Mouse (Mus musculus) ES-Bruce4 (cell line): ENCODE results near the gene 1500009C09Rik. TPM values are rescaled to one million over a fixed set of nuclear protein-coding genes. Genes with fewer than 3 reads are reported as not detected.

Experiments used
- H3K27ac ChIP-seq: 2 replicates; pipeline ENCODE4 v1.5.1; 2012; ENCODE audit warnings: low read length, inconsistent platforms; ENCODE audit not compliant: insufficient read depth
- H3K27me3 ChIP-seq: 2 replicates; pipeline ENCODE4 v1.6.1; 2012; ENCODE audit warnings: mild to moderate bottlenecking, low read length, inconsistent platforms; ENCODE audit not compliant: control insufficient read depth, poor library complexity, insufficient read depth, severe bottlenecking
- H3K36me3 ChIP-seq: 2 replicates; pipeline ENCODE4 v1.6.1; 2012; ENCODE audit warnings: inconsistent platforms, mild to moderate bottlenecking, low read length, moderate library complexity; ENCODE audit not compliant: control insufficient read depth, poor library complexity, insufficient read depth, severe bottlenecking
- H3K4me1 ChIP-seq: one replicate; pipeline ENCODE4 v1.8.1; 2011; ENCODE audit warnings: low read length; ENCODE audit not compliant: control insufficient read depth, insufficient read depth
- H3K4me3 ChIP-seq: 2 replicates; pipeline ENCODE4 v1.5.1; 2011; ENCODE audit warnings: low read depth, mild to moderate bottlenecking, low read length
- H3K9ac ChIP-seq: 2 replicates; pipeline ENCODE4 v1.6.1; 2012; ENCODE audit warnings: low read depth, mild to moderate bottlenecking, inconsistent platforms; ENCODE audit not compliant: poor library complexity, severe bottlenecking
- H3K9me3 ChIP-seq: replicated peaks from 2 replicates; pipeline ENCODE4 v1.6.1; 2012; ENCODE audit warnings: mild to moderate bottlenecking, low read length, inconsistent platforms; ENCODE audit not compliant: control insufficient read depth, poor library complexity, insufficient read depth, severe bottlenecking
- CTCF ChIP-seq: IDR thresholded peaks from one replicate; pipeline ENCODE4 v1.8.1; 2011; ENCODE audit warnings: low read depth, low read length
- EP300 ChIP-seq: IDR thresholded peaks from 2 replicates; pipeline ENCODE4 v1.6.1; 2011; ENCODE audit warnings: low read depth, low read length; ENCODE audit not compliant: insufficient read depth
- POLR2A ChIP-seq: IDR thresholded peaks from one replicate; pipeline ENCODE4 v1.8.1; 2011; ENCODE audit warnings: low read length; ENCODE audit not compliant: insufficient read depth
- polyA plus RNA-seq: library from polyadenylated mRNA; stranded (reverse); fragments of >200 nt; gene quantifications from 2 replicates; pipeline ENCODE4 v1.2.4, GENCODE M21; 2011; ENCODE audit warnings: low read depth; ENCODE audit not compliant: missing spikeins, insufficient read depth, insufficient read length

Gene 1500009C09Rik
- not detected in 2 replicates for polyA plus RNA-seq

GRCm38 (mm10) chr15:82252097-82252496 lies at the start of gene 1500009C09Rik:
Gene 1500009C09Rik (plus strand): TSS chr15:82252397.
- Histone ChIP-seq H3K27ac (peak within 1 kb of the TSS; percentile 33; the same call in 1 of the 2 replicates), H3K4me3 (no peak within 1 kb of the TSS), H3K9ac (no peak within 1 kb of the TSS), H3K27me3 (no peaks in the 10 kb centered on the region), H3K9me3 (no peaks in the 10 kb centered on the region), H3K36me3 (no peaks in the 10 kb centered on the region), H3K4me1 (peaks cover 8% of the 10 kb centered on the region)
- TF ChIP-seq EP300 (no peak), CTCF (no peak), POLR2A (no peak)

GRCm38 (mm10) chr15:82203090-82203489 lies 49.1 kb upstream of the 1500009C09Rik start:
- no peak overlapping the region for H3K4me3 ChIP-seq
- H3K27ac ChIP-seq, result no peak overlapping the region
- peaks cover 22% of the 10 kb centered on the region; the same call in 1 of the 2 replicates for H3K36me3 ChIP-seq
- no peaks in the 10 kb centered on the region for H3K9me3 ChIP-seq
- peaks cover 6% of the 10 kb centered on the region for H3K4me1 ChIP-seq
- TF ChIP-seq CTCF (no peak), EP300 (no peak), POLR2A (no peak)
- no peaks in the 10 kb centered on the region for H3K27me3 ChIP-seq
- H3K9ac ChIP-seq, result no peak overlapping the region

DNA sequence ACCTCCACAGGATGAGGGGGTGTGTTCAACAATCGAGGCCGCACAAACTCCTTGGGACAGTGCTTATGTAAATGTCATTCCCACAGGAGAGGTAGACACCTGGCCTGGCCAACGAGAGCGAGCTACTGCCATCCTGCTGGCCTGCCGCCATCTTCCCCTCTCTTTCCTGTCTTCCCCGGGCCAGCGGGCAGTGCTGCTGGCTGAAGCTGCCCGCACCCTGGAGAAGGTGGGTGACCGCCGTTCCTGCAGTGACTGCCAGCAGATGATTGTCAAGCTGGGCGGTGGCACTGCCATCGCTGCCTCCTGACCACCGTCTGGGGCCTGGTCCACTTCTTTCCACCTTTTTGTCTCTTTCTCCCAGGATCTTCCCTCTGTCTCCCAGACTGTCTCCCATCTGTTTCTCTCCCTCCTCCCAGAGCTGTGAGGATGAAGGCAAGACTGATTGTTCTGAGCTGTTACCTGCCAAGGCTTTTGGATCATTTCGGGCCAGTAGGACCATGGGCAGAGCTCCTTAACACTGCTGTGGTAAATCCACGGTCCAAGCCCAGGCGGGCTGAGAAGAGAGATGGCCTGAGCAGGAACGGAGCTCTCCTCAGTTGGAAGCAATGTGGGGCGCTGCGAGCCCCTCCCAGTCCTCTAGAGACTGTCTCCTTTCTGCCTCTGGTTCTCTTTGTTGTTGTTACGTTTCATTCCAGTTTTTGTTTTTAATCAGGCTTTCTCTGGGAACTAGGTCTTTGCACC lies 48.4 kb upstream of the 1500009C09Rik start:
- Histone ChIP-seq H3K4me1 (peaks cover 9% of the 10 kb centered on the region), H3K9ac (no peak overlapping the region), H3K36me3 (peaks cover 18% of the 10 kb centered on the region; the same call in 1 of the 2 replicates), H3K27ac (no peak overlapping the region), H3K27me3 (no peaks in the 10 kb centered on the region), H3K4me3 (no peak overlapping the region), H3K9me3 (no peaks in the 10 kb centered on the region)
- TF ChIP-seq CTCF (no peak), POLR2A (no peak), EP300 (no peak)

GRCm38 (mm10) chr15:82204680-82205371 lies 47.4 kb upstream of the 1500009C09Rik start:
- Histone ChIP-seq H3K27me3 (no peaks in the 10 kb centered on the region), H3K36me3 (peaks cover 14% of the 10 kb centered on the region; the same call in 1 of the 2 replicates), H3K4me3 (no peak overlapping the region), H3K4me1 (peaks cover 9% of the 10 kb centered on the region), H3K9me3 (no peaks in the 10 kb centered on the region), H3K27ac (no peak overlapping the region), H3K9ac (no peak overlapping the region)
- TF ChIP-seq CTCF, result no peak
- TF ChIP-seq EP300, result no peak
- no peak for TF ChIP-seq POLR2A

DNA sequence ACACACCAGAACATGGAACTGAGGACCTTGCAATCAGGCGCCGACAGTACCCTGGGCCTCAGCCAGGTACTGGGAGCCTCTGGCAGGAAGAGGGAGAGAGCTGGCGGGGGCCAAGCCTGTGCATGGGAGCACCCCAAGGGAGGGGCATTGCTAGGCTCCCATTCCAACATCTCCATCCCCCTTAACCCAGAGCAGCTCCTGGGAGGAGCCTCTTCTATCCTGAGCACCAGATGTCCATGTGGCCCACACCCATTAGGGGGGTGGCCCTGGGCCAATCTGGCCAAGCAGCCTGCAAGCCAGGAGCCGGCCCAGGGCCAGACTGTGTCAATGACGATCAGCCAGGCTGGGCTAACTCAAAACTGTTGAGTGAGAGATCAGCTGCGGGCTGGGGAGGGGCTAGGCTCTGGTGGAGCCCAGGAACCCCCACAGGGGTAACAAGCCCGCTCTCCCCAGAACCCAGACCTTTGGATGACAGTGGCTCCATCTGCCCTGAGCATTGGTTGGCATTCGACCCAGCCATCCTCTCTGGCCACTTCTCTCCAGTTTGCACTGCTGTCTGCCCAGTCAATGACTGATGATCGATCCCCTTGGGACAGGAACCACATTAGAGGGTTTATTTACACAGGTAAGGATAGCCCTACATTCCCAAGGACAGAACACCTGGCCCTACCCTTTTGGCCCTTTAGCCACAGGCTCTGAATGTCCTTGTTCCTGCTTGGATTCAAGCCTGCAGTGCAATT lies 45.7 kb upstream of the 1500009C09Rik start:
- Histone ChIP-seq H3K36me3 (peaks cover 6% of the 10 kb centered on the region; the same call in 1 of the 2 replicates), H3K9me3 (no peaks in the 10 kb centered on the region), H3K4me1 (peaks cover 9% of the 10 kb centered on the region), H3K4me3 (peak overlapping the region; percentile 22), H3K27me3 (no peaks in the 10 kb centered on the region), H3K27ac (no peak overlapping the region), H3K9ac (peak overlapping the region; percentile 32; the same call in 1 of the 2 replicates)
- no peak for TF ChIP-seq CTCF
- TF ChIP-seq POLR2A, result no peak
- no peak for TF ChIP-seq EP300
